Mouse (Mus musculus) kidney, postnatal 25 days (tissue): ENCODE results near the gene Cse1l.
A peak's percentile ranks its signal among the peaks of the same experiment; 100 is the strongest.

Experiments used
- DNase-seq, 2 experiments: peaks; one replicate each; pipeline ENCODE4 v3.0.0; 2021; ENCODE audit warnings: mixed read lengths in 2 of 2

Gene Cse1l

GRCm38 (mm10) chr2:166905711-166906522 lies at the start of gene Cse1l:
Cse1l (plus strand) TSS chr2:166906040.
- peak; percentile 98 to 99 for DNase-seq

DNA sequence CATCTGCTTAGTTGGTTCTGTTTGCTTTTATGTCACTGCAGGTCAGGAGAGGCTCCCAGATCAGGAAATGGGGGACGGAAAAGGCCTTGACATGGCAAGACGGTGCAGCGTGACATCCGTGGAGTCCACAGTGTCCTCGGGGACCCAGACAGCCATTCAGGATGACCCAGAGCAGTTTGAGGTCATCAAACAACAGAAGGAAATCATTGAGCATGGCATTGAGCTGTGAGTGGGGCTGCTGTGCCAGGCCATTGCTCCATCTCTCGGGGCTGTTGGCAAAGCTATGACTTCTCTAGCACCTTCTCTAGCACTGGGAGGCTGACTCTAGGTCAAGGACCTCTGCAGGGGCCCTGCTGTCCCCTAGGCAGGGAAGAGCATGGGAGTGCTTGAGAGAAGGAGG lies 49.5 kb upstream of the Cse1l start:
- DNase-seq = no peak

DNA sequence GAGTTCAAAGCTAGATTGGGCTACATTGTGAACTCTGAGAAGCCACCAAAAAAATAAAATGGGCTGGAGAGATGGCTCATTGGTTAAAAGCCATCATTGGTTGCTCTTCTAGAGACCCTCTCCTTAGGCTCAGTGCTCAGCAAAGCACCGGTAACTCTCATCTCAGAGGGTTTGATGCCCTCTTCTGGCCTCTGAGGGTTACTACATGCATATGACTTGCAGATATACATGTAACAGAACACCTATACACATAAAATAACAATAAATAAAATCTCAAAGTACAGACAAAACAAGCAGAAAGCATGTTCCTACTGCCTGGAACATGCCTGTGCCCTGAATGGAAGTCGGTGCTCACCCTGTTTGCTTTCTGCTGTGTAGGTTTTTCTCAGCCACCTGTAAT lies 48.7 kb upstream of the Cse1l start:
- DNase-seq = peak in 1 of 2 experiments; percentile 38

DNA sequence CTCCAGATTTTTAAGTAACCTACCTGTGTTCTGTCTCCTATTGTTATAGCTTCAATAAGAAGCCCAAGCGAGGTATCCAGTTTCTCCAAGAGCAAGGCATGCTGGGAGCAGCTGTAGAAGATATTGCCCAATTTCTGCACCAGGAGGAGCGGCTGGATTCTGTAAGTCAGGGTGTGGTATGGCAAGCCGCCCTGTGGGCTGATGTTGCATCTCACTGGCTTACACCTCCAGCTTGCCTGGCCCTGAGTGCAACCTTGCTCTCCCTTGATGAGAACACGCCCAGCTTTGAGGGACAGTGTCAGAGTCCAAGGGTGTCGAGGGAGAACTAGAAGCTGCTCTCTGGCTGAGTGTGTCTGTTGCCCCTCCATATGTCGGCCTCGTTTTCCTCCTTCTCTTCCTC lies 46.6 kb upstream of the Cse1l start:
- no peak for DNase-seq

GRCm38 (mm10) chr2:166862505-166862904 lies 43.3 kb upstream of the Cse1l start:
- DNase-seq = no peak

DNA sequence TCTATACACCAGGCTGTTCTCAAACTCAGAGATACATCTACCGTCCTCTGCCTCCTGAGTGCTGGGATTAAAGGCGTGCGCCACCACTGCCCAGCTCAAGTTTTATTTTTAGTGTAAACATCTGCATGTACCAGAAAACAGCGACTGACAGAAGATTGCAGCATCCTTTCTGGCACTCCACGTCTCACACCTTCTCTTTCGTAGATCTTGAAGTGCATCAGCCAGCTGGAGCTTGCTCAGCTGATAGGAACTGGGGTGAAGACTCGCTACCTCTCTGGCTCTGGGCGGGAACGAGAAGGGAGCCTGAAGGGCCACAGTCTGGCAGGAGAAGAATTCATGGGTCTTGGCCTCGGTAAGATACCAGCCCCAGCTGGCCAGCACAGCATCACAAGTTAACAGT lies 40.4 kb upstream of the Cse1l start:
- no peak for DNase-seq

- peak; percentile 46 to 72 for DNase-seq
These were observed 35.5 kb upstream of the Cse1l start for GRCm38 (mm10) chr2:166870271-166870865.

- DNase-seq = no peak
These were observed 34.9 kb upstream of the Cse1l start for GRCm38 (mm10) chr2:166870899-166871298.

GRCm38 (mm10) chr2:166874675-166875280 lies 31.1 kb upstream of the Cse1l start:
- DNase-seq = no peak

DNA sequence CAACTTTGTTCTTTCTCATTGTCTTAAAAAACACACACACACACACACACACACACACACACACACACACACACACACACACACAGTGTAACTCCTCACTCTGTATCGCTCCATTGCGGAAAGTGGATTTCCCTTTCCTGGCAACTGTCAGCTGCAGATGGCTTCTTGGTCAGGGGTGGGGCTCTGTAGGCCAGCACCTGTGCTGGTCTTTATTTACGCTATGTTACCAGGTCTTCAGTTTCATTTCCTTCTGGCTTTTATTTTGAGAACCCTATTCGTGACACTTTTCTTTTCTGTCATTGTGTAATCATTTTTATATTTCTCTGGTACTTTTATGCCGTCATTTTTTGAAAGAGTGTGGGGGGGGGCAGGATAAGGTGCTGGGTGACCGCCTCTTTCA lies 30.3 kb upstream of the Cse1l start:
- DNase-seq = no peak

DNA sequence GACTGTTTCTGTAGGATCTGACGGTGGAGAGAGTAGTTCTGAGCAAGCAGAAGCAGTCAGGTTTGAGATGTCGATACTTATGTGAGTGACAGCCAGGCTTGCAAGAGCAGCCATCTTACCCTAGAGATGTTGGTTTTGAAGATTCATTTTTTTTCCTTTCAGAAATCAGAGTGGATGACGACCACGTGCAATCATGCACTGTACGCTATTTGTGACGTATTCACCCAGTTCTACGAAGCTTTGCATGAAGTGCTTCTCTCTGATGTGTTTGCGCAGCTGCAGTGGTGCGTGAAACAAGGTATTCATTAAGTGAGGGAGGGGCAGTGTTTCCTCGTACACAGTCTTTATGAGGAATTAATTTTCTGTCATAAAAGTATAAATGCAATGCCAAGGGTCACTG lies 29.5 kb upstream of the Cse1l start:
- DNase-seq = no peak

- peak in 1 of 2 experiments; percentile 20 for DNase-seq
These were observed 20.8 kb upstream of the Cse1l start for GRCm38 (mm10) chr2:166885066-166885465.

DNA sequence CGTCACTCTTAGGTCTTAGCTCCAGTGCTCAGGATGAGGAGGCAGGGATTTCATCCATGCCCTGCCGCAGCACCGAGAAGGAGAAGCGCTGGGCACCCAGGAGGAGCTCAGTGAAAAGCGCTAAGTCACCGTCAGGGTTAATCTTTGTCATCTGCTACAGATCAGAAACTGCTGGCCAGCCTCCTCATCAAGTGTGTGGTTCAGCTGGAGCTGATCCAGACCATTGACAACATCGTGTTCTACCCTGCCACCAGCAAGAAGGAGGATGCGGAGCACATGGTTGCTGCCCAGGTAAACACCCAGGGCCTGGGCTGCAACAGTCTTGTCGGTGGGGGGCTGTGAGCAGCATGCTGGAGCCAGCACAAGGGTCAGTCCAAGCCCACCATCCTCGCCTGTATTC lies 20.2 kb upstream of the Cse1l start:
- DNase-seq = no peak

DNA sequence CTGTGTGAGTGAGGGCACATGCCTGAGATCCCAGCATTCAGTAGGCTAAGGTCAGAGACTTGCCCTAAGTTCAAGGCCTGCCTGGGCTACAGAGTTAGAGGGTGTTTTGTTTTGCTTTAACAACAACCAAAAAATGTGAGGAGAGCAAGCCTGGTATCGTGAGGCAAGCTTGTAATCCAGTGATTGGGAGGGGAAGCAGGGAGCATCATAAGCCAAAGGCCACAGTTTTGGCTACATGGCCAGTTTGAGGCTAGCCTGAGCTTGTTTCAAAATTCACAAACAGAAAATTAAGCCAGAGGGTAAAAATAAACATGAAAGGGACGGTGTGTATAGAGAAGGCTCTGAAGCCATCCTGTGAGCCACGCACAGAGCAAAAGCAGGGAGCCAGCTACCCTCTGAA lies 19.6 kb upstream of the Cse1l start:
- DNase-seq = no peak

- DNase-seq = no peak
These were observed 18.0 kb upstream of the Cse1l start for GRCm38 (mm10) chr2:166887816-166888215.

DNA sequence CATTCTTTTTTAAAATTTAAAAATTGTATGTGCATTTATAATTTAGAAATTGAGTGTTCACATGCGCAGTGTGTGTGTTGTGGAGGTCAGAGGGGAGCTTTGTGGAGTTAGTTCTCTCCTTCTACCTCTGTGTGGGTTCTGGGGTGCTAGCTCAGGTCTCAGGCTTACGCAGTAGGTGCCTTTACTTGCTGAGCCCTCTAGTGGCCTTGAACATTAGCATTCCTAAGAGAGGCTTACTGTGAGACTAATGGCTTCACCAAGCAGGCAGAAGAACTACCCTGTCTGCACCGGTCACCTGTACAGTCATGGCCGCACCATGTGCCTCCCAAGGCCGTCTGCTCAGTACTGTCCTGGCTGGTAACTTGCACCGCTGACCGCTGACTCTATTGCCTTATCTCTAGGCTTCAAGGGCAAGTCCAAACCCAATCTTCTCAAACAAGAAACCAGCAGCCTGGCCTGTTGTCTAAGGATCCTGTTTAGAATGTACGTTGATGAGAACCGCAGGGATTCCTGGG lies 14.4 kb upstream of the Cse1l start:
- DNase-seq = no peak

DNA sequence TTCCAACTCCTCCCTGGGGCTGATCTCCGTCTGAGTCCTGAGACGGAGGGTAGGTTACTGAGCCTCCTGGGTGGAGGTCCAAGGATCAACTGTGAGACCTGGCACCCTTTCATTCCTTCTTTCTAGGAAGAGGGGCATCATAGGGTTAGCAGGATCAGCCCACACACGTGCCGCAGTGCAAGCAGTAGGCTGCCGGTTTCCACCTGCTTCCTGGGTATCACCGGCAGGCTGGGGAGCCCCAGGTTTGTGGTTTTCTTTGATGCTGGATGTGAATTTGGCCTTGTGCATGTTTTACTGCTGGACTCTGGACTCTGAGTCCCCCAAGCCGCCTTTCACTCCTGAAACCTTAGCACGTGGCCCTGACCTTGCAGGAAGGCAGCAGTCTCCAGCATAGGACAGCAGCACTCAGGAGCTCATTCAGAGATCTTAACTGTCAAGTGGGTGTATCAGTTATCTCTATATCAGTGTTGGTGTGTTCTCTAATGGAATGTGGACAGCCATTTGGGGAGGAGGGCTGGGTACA lies 13.6 kb upstream of the Cse1l start:
- DNase-seq = peak; percentile 20 to 57

DNA sequence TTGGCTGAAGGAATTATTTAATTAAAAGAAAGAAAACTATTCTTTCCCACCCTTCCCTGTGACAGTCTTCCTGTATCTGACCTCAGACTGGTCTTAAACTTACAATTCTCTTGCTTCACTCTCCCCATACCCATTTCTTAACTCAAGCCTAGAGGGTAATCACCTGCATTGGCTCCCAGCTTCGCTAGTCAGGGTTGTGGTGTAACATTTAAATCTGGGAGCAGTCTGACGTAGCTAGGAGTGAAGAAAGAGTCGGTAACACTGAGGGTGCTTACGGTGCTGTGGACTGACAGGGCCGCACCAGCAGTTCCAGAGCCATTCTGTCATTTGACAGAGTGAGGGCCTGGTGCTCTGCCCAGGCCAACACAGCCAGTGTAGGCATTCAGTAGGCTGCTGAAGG lies 12.8 kb upstream of the Cse1l start:
- DNase-seq = no peak

- DNase-seq = no peak
These were observed 9.5 kb upstream of the Cse1l start for GRCm38 (mm10) chr2:166896368-166896767.

- DNase-seq = no peak
These were observed 8.9 kb upstream of the Cse1l start for GRCm38 (mm10) chr2:166896974-166897373.

DNA sequence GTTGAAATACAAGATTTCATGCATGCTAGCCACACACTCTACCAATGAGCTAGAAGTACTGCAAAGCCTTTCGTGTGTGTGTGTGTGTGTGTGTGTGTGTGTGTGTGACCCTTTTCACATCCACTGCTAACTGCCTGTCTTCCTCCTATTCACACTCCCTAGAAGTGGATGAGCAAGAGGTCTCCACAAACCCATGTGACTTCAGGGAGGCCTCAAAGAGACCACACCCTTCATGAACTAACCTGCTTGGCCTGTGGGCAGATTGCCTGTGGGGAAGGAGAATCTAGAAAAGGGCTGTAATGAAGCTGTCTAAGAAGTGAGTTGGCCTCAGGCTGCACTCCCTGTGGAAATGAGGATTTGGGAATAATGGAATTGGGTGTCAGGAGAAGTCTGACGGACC lies 6.7 kb upstream of the Cse1l start:
- DNase-seq = no peak

DNA sequence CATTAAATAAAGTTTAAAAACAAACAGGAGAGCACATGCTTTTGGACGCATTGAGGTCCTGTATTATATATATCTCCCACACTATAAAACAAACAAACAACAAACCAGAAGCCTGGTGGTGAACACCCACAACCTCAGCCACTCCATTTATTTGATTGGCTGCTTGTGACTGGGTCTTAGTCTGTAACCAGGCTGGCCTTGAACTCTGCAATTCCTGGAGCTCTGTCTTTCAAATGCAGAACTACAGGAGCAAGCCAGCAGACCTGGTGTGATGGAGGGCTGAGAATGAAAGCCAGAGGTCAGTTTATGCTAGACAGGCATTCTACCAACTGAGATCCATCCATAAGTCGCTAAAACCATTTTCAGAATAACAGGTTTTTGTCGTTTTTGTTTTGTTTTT lies 6.1 kb upstream of the Cse1l start:
- DNase-seq = no peak

DNA sequence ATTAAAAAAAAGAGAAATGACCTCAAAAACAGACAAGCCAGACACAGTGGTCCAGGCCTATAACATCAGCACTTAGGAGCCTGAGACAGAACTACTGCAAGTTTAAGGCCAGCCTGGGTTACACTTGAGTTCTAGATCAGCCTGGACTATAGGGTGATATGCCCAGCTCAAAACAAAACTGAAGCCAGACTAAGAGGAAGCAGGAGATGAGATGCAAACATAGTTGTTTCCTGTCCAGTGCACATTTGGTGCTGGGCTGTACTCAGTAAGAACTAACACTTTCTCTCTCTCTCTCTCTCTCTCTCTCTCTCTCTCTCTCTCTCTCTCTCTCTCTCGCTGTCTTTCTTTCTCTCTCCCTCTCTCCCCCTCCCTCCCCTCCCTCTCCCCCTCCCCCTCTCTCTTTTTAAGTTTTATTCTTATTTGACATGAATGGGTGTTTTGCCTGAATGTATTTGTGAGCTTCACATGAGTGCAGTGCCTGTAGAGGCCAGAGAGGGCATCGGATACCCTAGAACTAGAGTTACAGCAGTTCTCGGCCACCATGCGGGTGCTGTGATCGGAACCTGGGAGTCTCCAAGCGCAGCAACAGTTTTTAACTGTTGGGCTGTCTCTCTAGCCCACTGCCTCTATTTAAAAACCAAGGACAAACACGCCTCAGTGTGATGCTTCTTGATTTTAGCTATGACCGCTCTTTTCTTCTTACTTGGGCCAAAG lies 4.9 kb upstream of the Cse1l start:
- no peak for DNase-seq
